Mouse (Mus musculus) liver, embryonic 11.5 days (tissue): ENCODE measurements around the gene Strip2. TPM values are rescaled to one million over a fixed set of nuclear protein-coding genes. Genes with fewer than 3 reads are reported as not detected.

Source experiments
- ATAC-seq: fragments of 200-750 bp; cut with Nextera tagmentation; replicated peaks from 2 replicates; pipeline ENCODE4 v1.8.0; 2017; ENCODE audit warnings: moderate number of reproducible peaks, mild to moderate bottlenecking, moderate TSS enrichment, moderate library complexity; ENCODE audit not compliant: low FRiP score
- DNase-seq: peaks from one replicate; pipeline ENCODE4 v3.0.0-alpha.2; 2017; ENCODE audit warnings: low spot score
- H3K27ac ChIP-seq: fragments of 300-500 bp; sonication (generic); 2 replicates; pipeline ENCODE4 v1.5.1; 2014; ENCODE audit warnings: mild to moderate bottlenecking, low read depth, low read length, control low read depth
- H3K27me3 ChIP-seq: fragments of 300-500 bp; sonication (generic); replicated peaks from 2 replicates; pipeline ENCODE4 v1.6.1; 2014; ENCODE audit warnings: low read length, mixed read lengths; ENCODE audit not compliant: control insufficient read depth, insufficient read depth
- H3K36me3 ChIP-seq: fragments of 300-500 bp; sonication (generic); 2 replicates; pipeline ENCODE4 v1.6.1; 2014; ENCODE audit warnings: mild to moderate bottlenecking, low read length, moderate library complexity, mixed read lengths; ENCODE audit not compliant: control insufficient read depth, insufficient read depth
- H3K4me1 ChIP-seq: fragments of 300-500 bp; sonication (generic); replicated peaks from 2 replicates; pipeline ENCODE4 v1.6.1; 2014; ENCODE audit warnings: low read length, mixed read lengths; ENCODE audit not compliant: control insufficient read depth, insufficient read depth
- H3K4me2 ChIP-seq: fragments of 300-500 bp; sonication (generic); 2 replicates; pipeline ENCODE4 v1.6.1; 2014; ENCODE audit warnings: mild to moderate bottlenecking, control low read depth, moderate library complexity
- H3K4me3 ChIP-seq: fragments of 300-500 bp; sonication (generic); 2 replicates; pipeline ENCODE4 v1.5.1; 2014; ENCODE audit warnings: low read depth, low read length, control low read depth
- H3K9ac ChIP-seq: fragments of 300-500 bp; sonication (generic); 2 replicates; pipeline ENCODE4 v1.6.1; 2014; ENCODE audit warnings: low read depth, low read length, control low read depth
- H3K9me3 ChIP-seq: fragments of 300-500 bp; sonication (generic); 2 replicates; pipeline ENCODE4 v1.6.1; 2016; ENCODE audit warnings: low read length, inconsistent platforms, mixed read lengths; ENCODE audit not compliant: control insufficient read depth
- WGBS: fragments of 180-500 bp; shearing (Covaris S2); extraction: QIAGEN DNeasy Blood & Tissue Kit; methylation state at CpG from one replicate; pipeline ENCODE4 v1.1.7; 2014; 5-methylcytosine and 5-hydroxymethylcytosine counted together
- polyA plus RNA-seq: library from polyadenylated mRNA; unstranded; fragments of >200 nt; fragmentation: Nextera tagmentation; extraction: Ambion mirVana; gene quantifications from 2 replicates; pipeline ENCODE4 v1.2.1, GENCODE M21; 2014

The Strip2 gene
- polyA plus RNA-seq, 1 experiment from 2014 or later: 0.51 TPM

DNA sequence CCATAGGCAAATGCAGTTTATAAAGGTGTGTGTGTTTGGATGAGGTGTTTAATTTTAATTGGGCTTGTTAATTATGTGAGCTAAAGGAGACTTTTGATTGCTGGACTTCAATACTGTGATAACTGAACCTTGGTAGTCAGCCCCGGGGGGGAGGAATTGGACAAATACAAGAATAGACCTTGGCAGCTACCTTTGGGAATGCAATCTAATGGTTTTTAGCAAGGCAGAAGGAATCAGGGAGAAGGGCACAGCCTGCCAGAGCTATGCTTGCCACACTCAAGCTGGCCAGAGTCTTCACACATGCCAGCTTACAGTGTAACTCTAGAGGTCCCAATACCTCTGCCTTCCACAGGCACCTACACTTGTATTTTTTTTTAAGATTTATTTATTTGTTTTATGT lies 18.9 kb downstream of the Strip2 start:
- Histone ChIP-seq H3K27me3 (no peaks in the 10 kb centered on the region), H3K27ac (no peak overlapping the region), H3K36me3 (no peaks in the 10 kb centered on the region), H3K4me3 (no peak overlapping the region), H3K9ac (no peak overlapping the region), H3K4me2 (no peak overlapping the region), H3K4me1 (peaks cover 3% of the 10 kb centered on the region; the same call in 1 of the 2 replicates), H3K9me3 (no peaks in the 10 kb centered on the region)
- DNase-seq (no peak), ATAC-seq (no peak)
- WGBS: 95% methylated on average over 1 of the region's 1 CpGs

DNA sequence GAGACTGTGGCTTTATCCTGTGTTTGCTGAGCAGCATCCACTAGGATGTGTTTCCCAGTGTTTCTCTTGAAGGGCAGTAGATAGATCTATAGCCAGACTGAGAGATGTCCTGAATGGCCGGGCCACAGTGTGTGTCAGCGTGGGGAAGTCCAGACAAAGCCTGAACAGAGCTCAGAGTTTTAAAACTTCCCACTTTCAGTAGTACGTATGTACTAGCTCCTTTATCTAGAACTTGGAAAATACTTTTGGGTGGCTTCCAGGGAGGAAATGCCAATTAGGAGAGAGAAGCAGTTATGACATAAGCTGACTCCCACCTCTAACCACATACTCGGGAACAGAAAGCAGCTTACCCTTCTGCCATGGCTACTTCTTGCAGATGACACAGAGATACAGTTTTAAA lies 23.6 kb downstream of the Strip2 start:
- Histone ChIP-seq H3K9ac (no peak overlapping the region), H3K9me3 (no peaks in the 10 kb centered on the region), H3K27me3 (no peaks in the 10 kb centered on the region), H3K27ac (no peak overlapping the region), H3K4me3 (no peak overlapping the region), H3K36me3 (no peaks in the 10 kb centered on the region), H3K4me2 (no peak overlapping the region), H3K4me1 (peaks cover 3% of the 10 kb centered on the region; the same call in 1 of the 2 replicates)
- 67% methylated on average over 4 of the region's 4 CpGs for WGBS
- no peak for DNase-seq
- no peak for ATAC-seq

DNA sequence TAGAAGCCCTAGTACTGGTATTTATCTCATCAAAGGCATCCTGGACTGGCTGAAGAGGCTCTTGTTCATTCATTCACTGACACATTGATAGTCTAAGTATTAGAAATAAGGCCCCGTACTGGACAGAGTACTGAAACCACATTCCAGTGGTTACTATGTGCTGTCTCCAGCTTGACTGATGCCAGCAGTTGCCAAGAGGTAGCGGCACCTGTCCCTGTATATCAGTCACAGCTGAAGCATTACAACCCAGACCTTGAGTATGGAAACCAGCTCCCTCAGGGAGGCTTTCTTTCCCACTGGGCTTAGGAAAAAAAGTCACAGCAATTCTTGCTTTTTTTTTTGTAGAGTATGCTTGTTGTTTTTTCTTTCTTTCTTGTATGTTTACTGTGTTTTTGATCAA lies 24.2 kb downstream of the Strip2 start:
- Histone ChIP-seq H3K4me3 (no peak overlapping the region), H3K4me1 (peaks cover 3% of the 10 kb centered on the region; the same call in 1 of the 2 replicates), H3K9ac (no peak overlapping the region), H3K4me2 (no peak overlapping the region), H3K27ac (no peak overlapping the region), H3K27me3 (no peaks in the 10 kb centered on the region), H3K36me3 (no peaks in the 10 kb centered on the region), H3K9me3 (no peaks in the 10 kb centered on the region)
- no peak for ATAC-seq
- 77% methylated on average over 2 of the region's 2 CpGs for WGBS
- no peak for DNase-seq

DNA sequence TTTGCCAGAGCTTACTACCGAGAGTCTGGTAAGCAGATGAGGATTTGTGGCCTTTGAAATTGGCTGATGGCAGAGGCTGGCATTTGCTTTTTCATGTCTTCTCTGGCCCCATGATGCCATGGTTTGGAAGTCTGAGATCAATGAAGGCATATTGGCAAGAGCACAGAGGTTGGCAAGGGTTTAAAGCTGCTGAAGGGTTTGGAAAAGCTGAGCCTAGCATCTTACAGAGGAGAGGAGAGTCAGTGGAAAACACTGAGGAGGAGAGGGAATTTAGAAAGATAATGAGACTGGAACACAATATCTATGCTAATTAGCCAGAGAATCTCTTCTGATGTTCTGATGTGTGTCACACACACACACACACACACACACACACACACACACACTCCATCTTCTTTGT lies 27.7 kb downstream of the Strip2 start:
- no peak for ATAC-seq
- no peak overlapping the region for H3K4me3 ChIP-seq
- no peak overlapping the region for H3K4me2 ChIP-seq
- H3K4me1 ChIP-seq: peaks cover 3% of the 10 kb centered on the region; the same call in 1 of the 2 replicates
- H3K9me3 ChIP-seq: no peaks in the 10 kb centered on the region
- WGBS: 66% methylated on average over 1 of the region's 1 CpGs
- DNase-seq: no peak
- no peaks in the 10 kb centered on the region for H3K36me3 ChIP-seq
- H3K27me3 ChIP-seq: no peaks in the 10 kb centered on the region
- no peak overlapping the region for H3K9ac ChIP-seq
- H3K27ac ChIP-seq: no peak overlapping the region

DNA sequence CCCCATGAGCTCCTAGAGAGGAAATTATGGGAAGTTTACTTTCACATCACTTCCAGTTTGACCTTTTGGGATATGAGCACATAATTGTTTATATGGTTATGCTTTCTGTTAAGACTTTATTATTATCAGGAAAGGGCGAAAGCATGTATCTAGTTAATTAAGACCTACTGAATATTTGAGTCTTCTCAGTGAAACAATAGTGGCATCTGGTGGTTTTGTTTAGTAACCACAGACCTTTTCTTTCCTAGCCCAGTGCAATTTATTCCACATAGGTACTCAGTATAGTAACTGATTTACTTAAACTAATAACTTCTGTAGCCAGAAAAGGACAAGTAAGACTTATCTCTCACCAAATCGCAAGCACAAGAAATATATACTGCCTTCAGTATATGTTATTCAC lies 29.8 kb downstream of the Strip2 start:
- DNase-seq (no peak), ATAC-seq (no peak)
- H3K9ac ChIP-seq: no peak overlapping the region
- no peaks in the 10 kb centered on the region for H3K4me1 ChIP-seq
- H3K36me3 ChIP-seq: no peaks in the 10 kb centered on the region
- H3K4me2 ChIP-seq: no peak overlapping the region
- no peaks in the 10 kb centered on the region for H3K27me3 ChIP-seq
- WGBS: 85% methylated on average over 2 of the region's 2 CpGs
- no peak overlapping the region for H3K4me3 ChIP-seq
- no peaks in the 10 kb centered on the region for H3K9me3 ChIP-seq
- no peak overlapping the region for H3K27ac ChIP-seq

DNA sequence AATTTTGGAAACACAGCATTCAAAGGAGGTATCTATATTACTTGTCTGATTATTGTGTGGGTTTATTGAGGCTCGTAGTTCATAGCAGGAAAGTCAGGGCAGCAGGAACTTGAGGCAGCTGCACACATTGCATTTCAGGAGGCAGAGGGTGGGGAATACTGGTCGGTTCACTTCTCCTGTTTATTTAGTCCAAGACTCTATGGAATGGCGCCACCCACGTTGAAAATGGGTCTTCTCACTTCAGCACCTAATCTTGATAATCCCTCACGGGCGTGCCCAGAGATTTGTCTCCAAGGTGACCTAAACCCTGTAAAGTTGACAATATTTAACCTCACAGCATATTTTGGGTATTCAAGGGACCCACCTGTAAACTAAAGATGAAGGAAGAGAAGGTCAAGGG lies 31.0 kb downstream of the Strip2 start:
- Histone ChIP-seq H3K27ac (no peak overlapping the region), H3K4me1 (no peaks in the 10 kb centered on the region), H3K9me3 (no peaks in the 10 kb centered on the region), H3K4me3 (no peak overlapping the region), H3K36me3 (no peaks in the 10 kb centered on the region), H3K4me2 (no peak overlapping the region), H3K27me3 (no peaks in the 10 kb centered on the region), H3K9ac (no peak overlapping the region)
- 64% methylated on average over 6 of the region's 6 CpGs for WGBS
- ATAC-seq: no peak
- DNase-seq: no peak

DNA sequence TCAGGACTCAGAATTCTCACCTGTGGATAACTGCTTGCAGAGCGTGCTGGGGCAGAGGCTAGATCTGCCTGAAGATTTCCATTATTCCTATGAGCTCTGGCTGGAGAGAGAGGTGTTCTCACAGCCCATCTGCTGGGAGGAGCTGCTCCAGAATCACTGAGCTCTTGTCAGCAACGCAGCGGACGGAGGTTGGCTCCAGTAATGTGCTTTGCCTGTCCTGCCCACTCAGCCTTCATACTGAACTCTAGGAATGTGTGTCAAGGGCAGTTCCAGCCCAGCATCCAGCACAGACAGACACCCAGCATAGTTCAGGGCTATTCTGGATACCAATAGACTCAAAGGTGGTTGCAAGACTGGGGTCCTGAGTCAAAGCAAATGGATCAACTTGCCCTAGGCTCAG lies 39.9 kb downstream of the Strip2 start:
- no peak overlapping the region for H3K4me2 ChIP-seq
- H3K9ac ChIP-seq: no peak overlapping the region
- DNase-seq (no peak), ATAC-seq (no peak)
- H3K36me3 ChIP-seq: no peaks in the 10 kb centered on the region
- 83% methylated on average over 4 of the region's 4 CpGs for WGBS
- no peaks in the 10 kb centered on the region for H3K27me3 ChIP-seq
- H3K4me1 ChIP-seq: no peaks in the 10 kb centered on the region
- H3K27ac ChIP-seq: no peak overlapping the region
- no peaks in the 10 kb centered on the region for H3K9me3 ChIP-seq
- no peak overlapping the region for H3K4me3 ChIP-seq

DNA sequence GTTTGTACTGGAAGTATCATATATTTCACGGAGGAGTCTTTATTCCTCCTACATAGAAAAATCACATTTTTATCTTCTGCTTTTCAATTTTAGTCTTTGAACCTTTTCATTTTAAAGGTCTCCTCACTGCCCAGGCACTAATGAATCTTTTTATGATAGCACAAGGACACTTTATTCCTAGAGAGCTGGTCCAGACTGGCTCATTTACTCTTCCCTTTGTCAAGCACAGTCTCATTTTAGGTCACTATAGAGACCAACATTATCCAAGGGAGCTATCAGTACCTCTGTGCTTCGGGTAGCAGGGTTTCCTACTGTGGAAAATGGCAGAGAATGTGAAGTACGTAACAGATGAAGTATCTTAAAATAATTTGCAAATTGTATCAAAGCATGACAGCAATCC lies 41.9 kb downstream of the Strip2 start:
- Histone ChIP-seq H3K27ac (no peak overlapping the region), H3K9me3 (no peaks in the 10 kb centered on the region), H3K4me1 (no peaks in the 10 kb centered on the region), H3K36me3 (no peaks in the 10 kb centered on the region), H3K27me3 (no peaks in the 10 kb centered on the region), H3K4me2 (no peak overlapping the region), H3K4me3 (no peak overlapping the region), H3K9ac (no peak overlapping the region)
- DNase-seq: no peak
- WGBS: 73% methylated on average over 3 of the region's 3 CpGs
- ATAC-seq: no peak

DNA sequence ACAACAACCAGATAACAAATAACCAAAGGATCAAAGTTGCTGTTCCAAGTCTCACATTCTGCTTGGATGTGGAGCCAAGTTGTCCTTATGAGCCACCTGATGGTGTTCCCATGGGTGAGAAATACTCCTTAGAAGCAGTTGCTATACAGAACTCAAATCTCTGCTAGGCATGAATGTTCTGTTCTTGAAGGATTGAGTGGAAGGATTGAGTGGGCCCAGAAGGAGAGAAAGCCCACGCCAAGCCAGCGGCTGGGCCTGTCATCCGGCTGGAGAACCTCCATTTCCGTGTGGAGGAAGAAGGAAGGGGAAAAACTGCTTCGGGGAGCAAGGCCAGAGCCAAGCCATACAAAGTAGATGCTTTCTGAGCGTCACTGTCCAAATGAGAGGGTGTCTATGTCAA lies 44.3 kb downstream of the Strip2 start:
- DNase-seq (no peak), ATAC-seq (no peak)
- H3K9ac ChIP-seq: no peak overlapping the region
- H3K4me1 ChIP-seq: no peaks in the 10 kb centered on the region
- no peaks in the 10 kb centered on the region for H3K27me3 ChIP-seq
- H3K4me3 ChIP-seq: no peak overlapping the region
- no peaks in the 10 kb centered on the region for H3K36me3 ChIP-seq
- H3K27ac ChIP-seq: no peak overlapping the region
- WGBS: 81% methylated on average over 6 of the region's 6 CpGs
- H3K4me2 ChIP-seq: no peak overlapping the region
- H3K9me3 ChIP-seq: no peaks in the 10 kb centered on the region
